Mouse (Mus musculus) frontal cortex, postnatal 36 days (tissue): Measurements from ENCODE around the gene Dgkz.

Experiments used
- DNase-seq, 2 experiments: peaks; one replicate each; pipeline ENCODE4 v3.0.0; 2022; ENCODE audit warnings: low spot score in 2 of 2

Dgkz gene

DNA sequence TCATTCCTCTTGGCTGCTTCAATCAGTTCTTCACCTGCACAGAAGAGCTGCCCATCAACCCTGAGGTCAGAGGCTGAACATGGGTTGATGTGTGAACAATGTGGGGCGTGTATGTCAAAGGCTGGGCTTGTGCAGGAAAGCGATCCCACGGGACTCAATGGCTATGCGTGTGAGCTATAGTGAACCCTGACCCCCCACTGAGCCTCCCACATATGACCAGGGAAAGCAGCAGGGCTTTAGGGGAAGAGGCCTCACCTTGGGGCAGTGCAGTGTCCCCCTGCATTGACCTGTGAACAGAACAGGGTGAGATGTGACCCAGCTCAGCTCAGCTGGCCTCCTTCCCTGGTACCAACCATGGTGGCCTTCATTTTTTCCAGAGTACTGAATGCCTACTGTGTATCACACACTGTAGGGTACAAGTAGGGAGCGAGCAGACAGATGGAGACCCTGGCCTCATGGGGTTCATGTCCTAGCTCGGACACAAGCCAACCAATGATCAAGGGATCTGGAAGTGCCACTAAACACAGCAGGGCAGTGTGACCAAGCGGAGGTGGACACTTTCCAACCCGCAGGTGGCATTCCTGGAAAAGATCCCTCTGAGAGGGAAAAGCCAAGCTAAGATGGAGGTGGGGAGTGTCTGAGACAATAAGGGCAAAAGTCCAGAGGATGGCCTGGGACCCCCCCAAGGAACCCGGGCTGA, 40.7 kb downstream of the Dgkz start:
- DNase-seq: no peak

DNA sequence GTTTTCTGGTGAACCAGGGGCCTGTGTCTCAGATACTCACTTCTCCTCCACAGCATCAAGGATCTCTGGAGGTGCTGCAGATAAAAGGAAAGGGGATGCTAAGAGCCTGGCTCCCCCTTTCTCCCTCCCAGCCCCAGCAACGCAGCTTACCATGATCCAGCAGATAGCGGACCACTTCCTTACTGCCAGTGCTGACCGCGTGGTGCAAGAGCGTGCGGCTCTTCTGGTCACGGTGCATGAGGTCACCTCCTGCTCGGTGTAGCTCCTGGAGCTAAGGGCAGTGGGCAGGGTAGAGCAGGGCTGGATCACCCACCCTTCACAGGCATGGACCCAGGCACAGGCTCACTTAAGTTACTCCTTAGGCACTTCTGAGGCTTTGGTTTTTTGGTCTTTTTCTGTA, 41.6 kb downstream of the Dgkz start:
- no peak for DNase-seq

DNA sequence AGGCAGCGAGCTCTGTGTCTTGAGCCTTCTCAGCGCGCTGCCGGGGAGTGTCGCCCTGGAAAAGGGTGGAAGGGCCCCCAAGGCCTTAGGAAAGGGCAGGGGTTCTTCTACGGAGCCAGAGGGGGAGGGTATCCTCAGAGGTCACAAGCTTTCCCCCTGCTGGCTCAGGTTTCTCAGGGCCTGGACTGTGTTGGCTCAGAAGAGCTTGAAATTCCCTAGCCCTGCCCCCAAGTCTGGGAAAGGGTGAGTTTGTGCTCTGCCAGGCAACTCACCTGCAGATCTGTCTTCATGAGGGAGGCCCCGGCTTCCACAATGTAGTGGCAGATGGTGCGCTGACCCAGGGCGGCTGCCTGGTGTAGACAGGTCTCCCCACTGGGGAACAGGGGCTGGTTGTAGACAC, 42.2 kb downstream of the Dgkz start:
- DNase-seq: no peak

DNA sequence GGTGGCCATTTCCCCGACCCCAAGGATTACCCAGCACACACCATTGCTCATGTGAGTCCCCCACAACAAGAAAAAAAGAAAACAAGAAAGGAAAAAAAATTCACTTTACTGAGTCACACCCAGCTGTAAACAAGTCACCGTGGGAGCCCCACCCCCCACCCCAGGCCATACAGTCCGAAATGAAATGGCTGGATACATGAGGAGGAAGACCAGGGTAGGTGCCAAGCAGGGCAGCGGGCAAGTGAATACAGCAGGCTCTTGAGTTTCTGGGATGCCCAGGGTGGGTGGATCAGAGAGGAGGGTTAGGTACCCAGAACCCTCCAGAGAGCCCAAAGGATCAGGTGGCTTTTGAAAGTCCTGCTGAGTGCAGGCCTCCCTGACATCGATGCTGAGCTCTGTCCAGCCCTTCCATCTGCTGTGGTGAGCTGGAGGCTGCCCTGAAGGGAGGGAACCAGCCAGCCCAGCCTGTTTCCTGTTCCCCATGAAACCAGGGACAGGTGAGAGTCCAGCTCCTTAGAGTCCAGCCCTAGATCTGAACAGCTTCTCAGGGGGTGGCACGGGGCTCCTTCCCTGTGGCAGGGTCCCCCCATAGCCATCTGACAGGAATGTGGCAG, 42.8 kb downstream of the Dgkz start:
- DNase-seq: no peak

DNA sequence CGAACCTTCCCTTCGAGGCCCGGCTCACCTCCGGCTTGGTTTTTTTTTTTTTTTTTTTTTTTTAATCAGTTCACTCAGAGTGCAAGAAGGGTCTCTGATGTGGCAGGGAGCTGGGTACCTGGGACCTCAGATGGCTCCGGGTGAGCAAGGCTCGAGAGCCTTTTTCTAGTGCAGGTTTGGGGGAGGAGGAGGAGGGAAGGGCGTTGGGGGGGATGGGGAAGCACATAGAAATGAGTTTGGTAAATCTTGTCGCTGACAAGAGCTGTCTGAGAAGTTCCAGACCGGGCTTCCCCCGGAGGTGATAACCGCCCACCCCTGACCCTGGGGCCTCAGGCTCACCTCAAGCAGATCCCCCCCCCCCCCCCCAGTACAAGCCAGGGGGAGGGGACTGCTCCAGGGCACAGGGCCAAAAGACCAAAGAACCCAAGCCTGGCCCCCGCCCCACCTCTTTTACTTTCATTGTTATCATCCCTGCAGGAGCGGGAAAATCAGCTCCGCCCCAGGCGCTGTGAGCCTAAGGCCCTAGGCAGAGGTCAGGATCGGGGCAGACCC, 43.4 kb downstream of the Dgkz start, which contains the start of gene Mdk:
TSS of gene Mdk (minus strand) at position 138 of the 552 bp plus-strand sequence.
- no peak for DNase-seq

DNA sequence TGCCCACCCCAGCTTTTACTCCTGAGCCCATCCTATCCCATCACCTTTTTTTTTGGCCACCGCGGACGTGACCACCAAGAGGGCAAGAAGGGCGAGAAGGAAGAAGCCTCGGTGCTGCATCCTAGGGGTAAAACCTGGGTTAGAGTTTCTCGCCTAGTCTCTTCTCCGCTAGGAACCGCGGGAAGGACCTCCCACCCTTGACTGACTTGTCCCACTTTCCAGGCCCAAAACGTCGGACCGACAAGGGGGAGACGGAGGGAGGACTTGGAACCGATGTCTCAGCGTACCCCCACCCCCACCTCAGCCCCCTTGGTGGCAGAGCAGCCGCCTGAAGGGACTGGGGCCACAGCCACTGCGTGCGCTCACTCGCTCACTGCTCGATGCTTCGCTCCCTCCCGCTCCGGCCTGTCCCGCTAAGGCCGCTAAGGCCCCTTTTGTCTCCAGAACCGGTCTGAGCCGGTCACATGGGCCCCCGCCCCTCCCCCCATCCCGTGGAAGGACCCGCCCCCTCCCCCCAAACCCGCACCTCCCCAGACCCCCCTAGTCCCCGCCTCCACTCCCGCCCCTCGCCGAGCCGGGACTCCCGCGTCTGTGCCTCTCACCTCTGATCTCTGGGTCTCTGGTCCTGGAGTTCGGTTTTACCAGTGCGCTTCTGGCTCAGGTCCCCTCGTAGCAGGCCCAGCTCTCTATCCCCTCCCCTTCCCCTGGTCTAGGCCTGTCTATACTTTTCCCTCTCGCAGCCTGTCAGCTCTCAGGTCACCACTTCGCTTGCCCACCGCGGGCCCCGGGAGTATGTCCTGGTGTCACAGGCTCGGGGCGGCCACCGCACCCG, 44.1 kb downstream of the Dgkz start:
- no peak for DNase-seq

DNA sequence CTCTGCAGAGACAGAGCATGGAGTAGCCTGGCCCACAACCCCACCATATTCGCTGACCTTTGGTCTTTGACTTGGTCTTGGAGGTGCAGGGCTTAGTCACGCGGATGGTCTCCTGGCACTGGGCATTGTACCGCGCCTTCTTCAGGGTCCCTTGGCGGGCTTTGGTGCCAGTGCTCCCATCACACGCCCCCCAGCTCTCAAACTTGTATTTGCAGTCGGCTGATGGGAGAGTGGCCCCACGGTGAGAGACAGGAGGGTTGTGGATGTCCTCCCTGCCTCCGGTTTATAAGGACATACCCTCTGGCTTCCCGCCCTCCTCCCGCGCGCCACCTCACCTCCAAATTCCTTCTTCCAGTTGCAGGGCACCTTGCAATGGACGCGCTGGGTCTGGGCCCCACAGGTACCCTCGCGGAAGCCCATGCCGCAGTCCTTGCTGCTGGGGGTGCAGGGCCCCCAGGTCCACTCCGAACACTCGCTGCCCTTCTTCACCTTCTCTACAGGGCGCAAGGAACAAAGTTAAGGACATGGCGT, 44.8 kb downstream of the Dgkz start:
- no peak for DNase-seq

DNA sequence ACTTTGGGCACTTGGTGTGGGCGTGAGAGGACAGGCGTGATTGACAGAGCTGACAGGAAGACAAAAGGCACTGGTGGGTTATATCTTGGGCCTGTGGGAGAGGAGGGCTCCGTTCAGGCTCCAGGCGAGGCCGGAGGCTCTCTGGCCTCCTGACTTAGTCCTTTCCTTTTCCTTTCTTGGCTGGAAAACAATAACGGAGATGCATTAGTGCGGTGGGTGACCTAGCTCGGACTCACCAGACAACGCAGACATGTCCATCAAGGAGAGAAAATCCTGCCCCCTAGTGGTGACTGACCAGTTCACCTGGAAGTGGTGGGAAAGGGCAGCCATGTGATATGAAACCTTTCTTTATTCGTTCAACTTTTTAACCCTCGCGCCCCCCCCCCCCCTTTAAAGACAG, 45.7 kb downstream of the Dgkz start:
- DNase-seq: peak in 1 of 2 experiments; percentile 61

DNA sequence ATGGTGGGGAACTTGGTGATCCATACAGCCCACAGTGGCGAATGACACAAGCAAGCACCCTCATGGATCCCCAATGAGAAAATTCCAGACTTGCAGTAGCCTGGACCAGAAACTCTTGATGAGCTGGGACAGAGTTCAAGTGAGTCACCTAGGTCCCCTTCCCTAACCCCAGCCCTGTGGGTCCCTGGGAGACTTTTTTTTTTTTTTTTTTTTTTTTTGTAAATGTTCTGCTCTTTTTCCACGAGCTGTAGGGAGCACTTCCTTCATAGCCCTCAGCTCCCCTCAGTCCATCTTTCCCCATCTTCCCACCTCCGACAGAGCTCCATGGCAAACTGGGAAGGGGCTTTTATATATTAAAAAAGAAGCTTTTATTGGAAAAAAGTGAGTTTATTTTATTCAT, 46.2 kb downstream of the Dgkz start:
- no peak for DNase-seq

DNA sequence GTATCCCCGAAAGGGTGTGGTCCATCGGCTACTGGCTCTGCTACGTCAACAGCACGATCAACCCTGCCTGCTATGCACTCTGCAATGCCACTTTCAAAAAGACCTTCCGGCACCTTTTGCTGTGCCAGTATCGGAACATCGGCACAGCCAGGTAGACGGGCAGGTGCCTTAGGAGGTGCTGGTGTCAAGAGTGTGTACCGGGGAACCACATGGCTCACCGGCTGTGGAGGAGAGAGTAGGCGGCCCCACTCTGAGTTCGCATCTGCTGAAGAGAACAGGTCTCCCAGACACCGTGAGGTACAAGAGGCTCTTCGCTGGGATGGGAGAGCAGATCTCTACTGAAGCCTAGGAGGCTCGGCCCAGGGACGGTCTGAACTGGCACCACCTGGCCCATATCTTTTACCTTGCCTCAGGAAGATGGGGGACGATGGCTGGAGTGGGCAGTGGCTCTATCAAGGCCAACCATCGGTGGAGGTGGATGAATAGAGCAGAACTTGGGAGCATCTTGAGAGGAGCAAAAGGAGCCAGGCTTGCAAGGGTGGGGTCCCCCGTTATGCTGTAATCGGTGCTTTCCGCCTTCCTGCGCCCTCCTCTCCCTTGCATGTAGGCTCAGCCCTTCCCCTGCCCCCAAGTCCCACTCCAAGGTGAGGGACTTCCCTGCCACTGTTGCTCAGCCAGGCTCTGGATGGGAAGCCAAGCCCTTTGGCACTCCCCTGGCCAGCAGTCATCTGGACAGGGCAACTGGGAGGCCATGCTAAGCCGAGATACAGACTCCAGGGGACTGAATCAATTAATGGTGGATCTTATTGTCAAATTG, 46.9 kb downstream of the Dgkz start:
- DNase-seq: no peak

DNA sequence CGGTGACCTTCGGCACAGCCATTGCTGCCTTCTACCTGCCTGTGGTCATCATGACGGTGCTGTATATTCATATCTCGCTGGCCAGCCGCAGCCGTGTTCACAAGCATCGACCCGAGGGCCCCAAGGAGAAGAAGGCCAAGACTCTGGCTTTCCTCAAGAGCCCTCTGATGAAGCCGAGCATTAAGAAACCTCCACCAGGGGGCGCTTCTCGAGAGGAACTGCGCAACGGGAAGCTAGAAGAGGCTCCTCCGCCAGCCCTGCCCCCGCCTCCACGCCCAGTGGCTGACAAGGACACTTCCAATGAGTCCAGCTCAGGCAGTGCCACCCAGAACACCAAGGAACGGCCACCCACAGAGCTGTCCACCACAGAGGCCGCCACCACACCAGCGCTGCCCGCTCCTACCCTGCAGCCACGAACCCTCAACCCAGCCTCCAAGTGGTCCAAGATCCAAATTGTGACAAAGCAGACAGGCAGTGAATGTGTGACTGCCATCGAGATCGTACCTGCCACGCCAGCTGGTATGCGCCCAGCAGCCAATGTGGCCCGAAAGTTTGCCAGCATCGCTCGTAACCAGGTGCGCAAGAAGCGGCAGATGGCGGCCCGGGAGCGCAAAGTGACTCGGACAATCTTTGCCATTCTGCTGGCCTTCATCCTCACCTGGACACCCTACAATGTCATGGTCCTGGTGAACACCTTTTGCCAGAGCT, 47.7 kb downstream of the Dgkz start:
- peak in 1 of 2 experiments; percentile 86 for DNase-seq

DNA sequence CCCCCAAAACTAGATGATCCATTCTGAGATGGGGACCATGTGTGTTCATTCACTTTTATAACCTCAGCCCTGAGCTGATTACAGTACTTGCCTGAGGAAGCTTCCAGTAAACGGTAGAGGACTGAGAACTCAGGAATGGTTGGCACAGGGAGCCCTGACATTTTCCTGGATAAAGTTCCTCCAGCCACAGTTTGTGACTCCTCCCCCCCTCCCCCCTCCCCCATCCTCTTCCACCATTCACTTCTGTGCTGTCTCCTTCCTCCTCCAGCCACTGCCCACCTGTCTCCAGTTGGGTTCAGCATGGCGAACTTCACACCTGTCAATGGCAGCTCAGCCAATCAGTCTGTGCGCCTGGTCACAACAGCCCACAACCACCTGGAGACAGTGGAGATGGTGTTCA, 48.7 kb downstream of the Dgkz start, which contains the start of gene Chrm4:
TSS of gene Chrm4 (plus strand) at position 301 of the 400 bp plus-strand sequence.
- DNase-seq: no peak

DNA sequence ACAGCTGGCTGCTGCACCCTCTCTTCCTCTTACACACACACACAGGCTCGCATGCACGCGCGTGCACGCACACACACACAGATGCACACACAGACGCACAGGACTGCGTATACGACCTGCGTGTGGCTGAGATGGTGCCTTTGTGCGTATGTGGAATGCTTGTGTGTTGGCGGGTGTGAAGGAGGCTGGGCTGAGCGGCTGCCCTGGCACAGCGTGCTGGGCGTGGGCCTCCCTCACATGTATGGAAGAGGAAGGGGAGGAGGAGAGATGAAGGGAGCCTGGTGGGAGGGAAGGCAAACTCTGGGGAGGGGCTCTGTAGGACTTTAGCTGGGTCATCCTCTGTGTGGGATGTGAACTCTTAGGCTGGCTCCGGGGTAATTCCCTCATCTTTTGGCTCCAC, 50.2 kb downstream of the Dgkz start:
- peak in 1 of 2 experiments; percentile 85 for DNase-seq

DNA sequence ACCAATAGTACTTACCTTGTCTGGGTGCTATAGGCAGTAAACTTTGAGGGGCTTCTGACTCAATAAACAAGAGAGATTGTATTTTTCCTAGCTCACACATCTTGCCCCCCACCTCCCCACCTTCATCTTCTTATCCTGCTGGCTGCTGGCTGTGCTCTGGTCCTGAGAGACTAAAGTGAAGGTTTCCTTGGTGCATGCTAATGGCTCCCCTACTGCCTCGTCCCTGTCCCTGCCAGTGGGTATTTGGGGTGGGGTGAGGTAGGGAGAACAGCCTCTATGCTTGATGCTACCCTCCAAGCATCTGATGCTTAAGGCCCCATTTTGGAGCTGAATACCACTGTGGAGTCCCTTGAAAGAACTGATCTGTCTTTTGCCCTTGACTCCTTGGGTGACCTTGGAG, 50.9 kb downstream of the Dgkz start:
- DNase-seq: no peak

DNA sequence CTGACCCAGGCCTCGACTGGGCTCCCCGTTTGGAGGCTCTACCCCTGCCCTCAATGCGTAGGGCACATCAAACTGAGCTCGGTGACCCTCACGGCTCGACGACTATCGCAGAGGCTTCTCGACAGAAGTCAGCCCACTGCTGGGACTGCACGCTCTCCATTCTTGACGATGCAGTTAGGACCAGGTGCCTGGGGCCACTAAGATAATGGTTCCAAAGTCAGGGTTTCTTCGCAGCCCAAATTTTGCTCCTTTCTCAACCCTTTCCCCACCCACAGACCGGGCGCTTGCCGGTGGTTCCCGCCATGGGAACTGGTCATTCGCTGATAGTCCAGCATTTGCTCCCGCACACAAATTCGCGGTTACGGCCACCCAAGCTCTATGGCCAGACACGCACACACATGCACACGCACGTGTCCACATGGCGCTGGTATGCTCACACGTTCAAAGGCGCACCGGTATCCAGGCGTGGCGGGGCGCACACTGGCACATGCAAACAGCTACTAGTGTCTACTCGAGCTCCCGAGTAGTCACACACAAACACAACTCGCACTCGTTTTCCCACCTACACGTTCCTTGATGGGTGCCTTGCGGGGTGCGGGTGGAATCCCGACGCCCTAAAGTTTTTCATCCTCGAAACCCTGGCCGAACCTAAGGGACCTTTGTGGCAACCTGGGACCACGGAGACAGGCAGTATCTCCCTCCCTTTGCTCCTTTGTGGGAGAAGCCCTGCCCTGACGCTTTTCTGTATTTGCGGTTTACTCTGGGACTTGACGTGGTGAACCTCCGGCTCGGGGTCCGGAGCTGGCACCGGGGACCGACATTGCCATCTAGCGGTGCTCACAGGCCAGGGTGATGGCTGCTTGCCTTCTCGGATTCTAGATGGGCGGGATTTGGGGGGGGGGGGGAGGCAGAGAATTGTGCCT, 52.0 kb downstream of the Dgkz start:
- DNase-seq: peak in 1 of 2 experiments; percentile 77

DNA sequence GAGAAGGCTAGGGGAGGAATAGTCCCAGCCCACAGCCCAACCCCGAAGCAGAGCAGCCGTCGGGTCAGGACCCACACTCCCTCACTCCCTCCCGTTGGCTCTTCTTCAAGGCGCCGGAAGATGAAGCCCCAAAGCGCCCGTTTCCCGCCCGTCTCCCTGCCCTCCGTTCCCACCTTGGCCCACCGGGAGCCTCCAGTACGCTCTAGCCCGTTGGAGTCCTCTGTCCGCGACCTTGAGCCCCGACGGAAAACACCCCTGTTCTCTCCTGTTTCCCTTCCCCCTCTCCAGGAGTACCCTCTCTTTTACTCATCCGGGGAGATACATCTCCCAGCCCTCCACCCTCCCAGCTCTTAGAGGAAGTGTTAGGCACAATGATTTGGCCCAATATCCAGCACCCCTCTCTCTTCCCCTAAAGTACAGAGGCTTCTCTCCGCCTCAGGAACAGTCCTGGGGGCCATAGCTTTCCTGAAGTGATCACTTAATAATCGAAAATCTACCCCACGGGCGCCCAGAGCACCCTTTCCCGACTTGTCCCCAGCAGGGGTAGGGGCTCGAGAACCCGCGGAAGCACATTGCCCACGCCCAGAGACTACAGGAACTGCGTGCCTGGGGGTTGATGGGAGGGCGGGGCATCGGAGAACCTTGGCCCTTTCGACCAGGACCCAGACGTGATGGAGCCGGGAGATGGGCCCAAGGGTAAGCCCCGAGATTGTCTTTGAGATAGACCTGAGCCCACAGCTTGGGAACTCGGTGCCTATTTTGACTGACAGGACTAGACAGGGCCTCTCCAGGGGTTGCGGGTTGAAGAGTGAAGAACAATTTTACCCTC, 52.9 kb downstream of the Dgkz start:
- DNase-seq: no peak

DNA sequence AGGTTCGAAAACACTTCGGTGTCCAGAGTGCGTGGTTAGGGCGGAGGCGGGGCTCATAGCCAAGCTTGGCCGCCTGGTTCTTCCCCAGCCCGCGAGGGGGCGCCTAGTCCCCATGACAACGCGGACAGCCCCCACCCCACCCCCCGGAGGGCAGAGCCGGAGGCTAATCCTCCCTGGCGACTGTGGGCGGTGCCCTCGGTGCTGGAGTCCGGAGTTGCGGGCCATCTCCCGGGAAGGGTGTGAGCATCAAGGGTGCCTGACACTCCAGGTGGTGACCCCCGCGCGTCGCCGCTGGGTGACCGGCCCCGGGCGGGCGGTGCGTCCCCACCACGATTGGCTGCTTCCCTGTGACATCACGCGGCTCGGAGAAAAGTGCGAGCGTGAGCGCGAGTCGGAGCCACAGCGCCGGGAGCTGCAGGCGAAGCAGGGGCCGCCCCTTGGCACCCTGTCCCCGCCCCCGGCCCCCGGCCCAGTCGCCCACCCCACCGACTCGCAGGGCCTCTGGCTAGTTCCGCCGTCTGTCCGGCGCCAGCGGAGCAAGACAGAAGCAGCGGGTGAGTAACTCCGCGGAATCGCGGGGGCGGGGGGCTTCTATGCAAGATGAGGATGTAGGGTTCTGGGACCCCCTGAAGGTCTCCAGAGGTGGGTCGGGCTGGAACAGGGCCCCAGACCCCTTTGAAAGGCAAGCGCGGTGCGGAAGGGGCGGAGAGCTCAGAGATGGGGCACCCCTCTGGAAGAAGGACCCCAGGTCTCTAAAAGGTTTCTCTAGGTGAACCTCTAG, 53.7 kb downstream of the Dgkz start:
- DNase-seq: peak; percentile 87 to 90
